Mouse (Mus musculus): ENCODE results near the gene Nutm1. TPM values are rescaled to one million over a fixed set of nuclear protein-coding genes. Genes with fewer than 3 reads are reported as not detected.

Gene Nutm1
- polyA plus RNA-seq, 1 experiment from 2014 or later, result not detected

DNA sequence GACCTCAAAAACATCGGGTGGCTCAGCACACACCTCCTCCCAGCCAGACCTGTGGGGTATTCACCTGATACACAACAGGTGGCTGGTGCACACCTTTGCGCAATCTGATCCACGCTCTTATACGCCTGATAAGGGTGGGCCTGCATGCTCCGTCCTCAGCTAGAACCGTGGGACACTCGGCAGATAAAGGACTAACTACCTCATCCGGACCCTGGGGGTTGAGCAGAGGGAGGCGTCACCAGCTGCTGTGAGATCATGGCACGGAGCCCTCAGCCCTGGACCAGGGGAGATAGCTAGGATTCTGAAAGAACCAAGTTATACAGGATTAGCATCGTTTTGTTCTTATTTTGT lies 7.1 kb upstream of the Nutm1 start, which contains the start of gene Gm21985:
TSS of gene Gm21985 (plus strand) at position 73 of the 351 bp plus-strand sequence.
- Histone ChIP-seq H3K27me3 (ENCODE audit: control insufficient read depth, insufficient read depth, low read length) (no peaks in the 10 kb centered on the region), H3K9me3 (ENCODE audit: control insufficient read depth, low read depth, low read length) (no peaks in the 10 kb centered on the region), H3K4me3 (ENCODE audit: low read depth, low read length) (peak within 1 kb of the TSS; percentile 65), H3K9ac (replicated peaks; ENCODE audit: low read depth, low read length) (peak within 1 kb of the TSS; percentile 56), H3K4me1 (ENCODE audit: control insufficient read depth, insufficient read depth, low read length) (peaks cover 12% of the 10 kb centered on the region), H3K4me2 (replicated peaks; ENCODE audit: low read depth, low read length) (peak within 1 kb of the TSS; percentile 74), H3K27ac (ENCODE audit: low read length) (peak within 1 kb of the TSS; percentile 85), H3K36me3 (ENCODE audit: control insufficient read depth, insufficient read depth, low read length) (no peaks in the 10 kb centered on the region)
- WGBS, result under 1% methylated on average over 11 of the region's 11 CpGs
- ATAC-seq (ENCODE audit: insufficient number of reproducible peaks, insufficient read depth, low FRiP score, low read depth), result peak; percentile 12; the same call in 1 of the 2 replicates

DNA sequence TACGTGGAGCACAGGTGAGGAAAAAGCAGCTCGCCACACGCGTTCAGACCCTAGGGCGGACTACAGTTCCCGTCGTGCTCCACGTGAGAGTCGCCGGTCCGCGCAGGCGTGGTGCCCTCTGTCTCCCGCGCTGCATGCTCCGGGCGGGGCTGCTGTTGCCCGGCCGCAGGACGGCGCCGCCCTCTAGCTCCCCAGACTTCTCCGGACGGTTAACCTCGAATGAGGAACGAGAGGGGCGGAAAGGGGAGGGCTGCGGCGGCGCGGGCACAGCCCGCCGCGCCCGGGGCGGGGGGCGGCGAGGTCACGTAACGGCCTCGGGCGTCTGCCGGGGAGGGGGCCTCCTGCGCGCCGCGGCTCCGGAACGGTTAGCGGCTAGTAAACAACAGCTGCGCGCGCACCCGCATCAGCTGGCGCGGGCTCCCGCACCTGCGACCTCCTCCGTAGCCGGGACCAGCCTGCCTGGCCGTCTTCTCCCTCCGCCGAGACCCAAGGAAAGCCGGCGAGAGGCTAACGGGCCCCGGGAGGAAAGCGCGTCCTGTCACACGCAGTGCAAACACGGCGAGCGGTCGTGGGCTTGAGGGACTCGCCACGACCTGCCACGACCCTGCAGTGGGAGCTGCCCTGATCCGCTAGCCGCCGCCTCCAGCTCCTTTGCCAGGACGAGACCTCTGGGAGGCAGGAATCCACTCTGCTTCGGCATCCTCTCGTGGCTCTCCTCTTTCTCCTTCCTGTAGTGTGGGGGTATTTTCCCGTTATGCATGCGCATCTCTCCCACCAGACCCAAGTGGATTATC lies 6.6 kb upstream of the Nutm1 start, which contains the start of gene Slc12a6:
TSS of gene Slc12a6 (plus strand) at position 378 of the 794 bp plus-strand sequence.
- Histone ChIP-seq H3K27ac (ENCODE audit: low read length) (peak within 1 kb of the TSS; percentile 85), H3K9me3 (ENCODE audit: control insufficient read depth, low read depth, low read length) (no peaks in the 10 kb centered on the region), H3K36me3 (ENCODE audit: control insufficient read depth, insufficient read depth, low read length) (no peaks in the 10 kb centered on the region), H3K27me3 (ENCODE audit: control insufficient read depth, insufficient read depth, low read length) (no peaks in the 10 kb centered on the region), H3K9ac (replicated peaks; ENCODE audit: low read depth, low read length) (peak within 1 kb of the TSS; percentile 56), H3K4me3 (ENCODE audit: low read depth, low read length) (peak within 1 kb of the TSS; percentile 65), H3K4me2 (replicated peaks; ENCODE audit: low read depth, low read length) (peak within 1 kb of the TSS; percentile 74), H3K4me1 (ENCODE audit: control insufficient read depth, insufficient read depth, low read length) (peaks cover 12% of the 10 kb centered on the region)
- WGBS, result under 1% methylated on average over 85 of the region's 85 CpGs
- ATAC-seq (ENCODE audit: insufficient number of reproducible peaks, insufficient read depth, low FRiP score, low read depth), result peak; percentile 96

DNA sequence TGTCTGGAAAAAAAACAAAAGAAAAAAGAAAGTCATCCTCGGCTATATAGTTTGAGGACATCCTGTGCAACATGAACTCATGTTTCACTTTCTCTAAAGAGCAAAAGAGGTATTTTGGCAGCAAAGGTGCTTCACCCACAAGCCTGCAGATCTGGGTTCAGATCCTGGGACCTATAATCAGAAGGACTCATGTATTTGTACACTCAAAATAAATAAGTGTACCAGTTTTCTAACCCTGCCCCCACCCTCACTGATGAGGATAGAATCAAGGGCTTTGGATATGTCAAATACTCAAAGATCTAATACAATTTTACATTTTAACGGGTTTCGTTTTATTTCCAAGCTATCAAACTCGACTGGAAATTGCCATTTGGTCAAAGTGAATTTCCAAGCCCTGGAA lies 5.3 kb upstream of the Nutm1 start:
- Histone ChIP-seq H3K4me3 (ENCODE audit: low read depth, low read length) (no peak overlapping the region), H3K36me3 (ENCODE audit: control insufficient read depth, insufficient read depth, low read length) (no peaks in the 10 kb centered on the region), H3K27ac (ENCODE audit: low read length) (no peak overlapping the region), H3K9me3 (ENCODE audit: control insufficient read depth, low read depth, low read length) (no peaks in the 10 kb centered on the region), H3K4me1 (ENCODE audit: control insufficient read depth, insufficient read depth, low read length) (peaks cover 12% of the 10 kb centered on the region), H3K27me3 (ENCODE audit: control insufficient read depth, insufficient read depth, low read length) (no peaks in the 10 kb centered on the region), H3K9ac (replicated peaks; ENCODE audit: low read depth, low read length) (no peak overlapping the region), H3K4me2 (replicated peaks; ENCODE audit: low read depth, low read length) (no peak overlapping the region)
- 76% methylated on average over 4 of the region's 4 CpGs for WGBS
- ATAC-seq (ENCODE audit: insufficient number of reproducible peaks, insufficient read depth, low FRiP score, low read depth), result no peak

DNA sequence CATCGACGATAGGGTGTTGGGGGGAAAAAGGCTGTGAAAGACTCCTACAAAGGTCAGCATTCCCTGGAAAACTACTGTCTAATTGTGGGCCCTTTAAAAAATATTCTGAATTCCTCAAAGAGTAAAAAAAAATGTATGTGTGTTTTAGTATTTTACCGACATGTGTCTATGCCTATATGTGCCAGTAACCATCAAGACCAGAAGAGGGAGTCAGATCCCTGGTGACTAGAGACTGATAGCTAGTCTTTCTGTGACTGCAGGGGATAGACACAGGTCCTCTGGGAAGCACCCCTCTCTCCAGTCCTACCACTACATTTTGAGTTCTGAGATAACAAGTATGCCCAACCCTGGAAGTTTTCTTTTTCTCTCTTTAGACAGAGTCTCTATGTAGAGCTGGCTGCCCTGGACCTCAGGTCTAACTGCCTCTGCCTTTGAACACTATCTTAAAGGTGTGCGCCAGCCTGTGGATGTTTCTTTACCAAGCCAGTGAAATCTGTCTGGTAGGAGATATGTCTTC lies 3.7 kb upstream of the Nutm1 start:
- no peaks in the 10 kb centered on the region for H3K9me3 ChIP-seq (ENCODE audit: control insufficient read depth, low read depth, low read length)
- no peak for ATAC-seq (ENCODE audit: insufficient number of reproducible peaks, insufficient read depth, low FRiP score, low read depth)
- H3K4me1 ChIP-seq (ENCODE audit: control insufficient read depth, insufficient read depth, low read length), result peaks cover 12% of the 10 kb centered on the region
- H3K36me3 ChIP-seq (ENCODE audit: control insufficient read depth, insufficient read depth, low read length), result no peaks in the 10 kb centered on the region
- peak overlapping the region; percentile 64 for H3K4me3 ChIP-seq (ENCODE audit: low read depth, low read length)
- H3K27me3 ChIP-seq (ENCODE audit: control insufficient read depth, insufficient read depth, low read length), result no peaks in the 10 kb centered on the region
- peak overlapping the region; percentile 64 for H3K4me2 ChIP-seq (replicated peaks; ENCODE audit: low read depth, low read length)
- WGBS, result 33% methylated on average over 4 of the region's 4 CpGs
- H3K27ac ChIP-seq (ENCODE audit: low read length), result no peak overlapping the region
- no peak overlapping the region for H3K9ac ChIP-seq (replicated peaks; ENCODE audit: low read depth, low read length)

DNA sequence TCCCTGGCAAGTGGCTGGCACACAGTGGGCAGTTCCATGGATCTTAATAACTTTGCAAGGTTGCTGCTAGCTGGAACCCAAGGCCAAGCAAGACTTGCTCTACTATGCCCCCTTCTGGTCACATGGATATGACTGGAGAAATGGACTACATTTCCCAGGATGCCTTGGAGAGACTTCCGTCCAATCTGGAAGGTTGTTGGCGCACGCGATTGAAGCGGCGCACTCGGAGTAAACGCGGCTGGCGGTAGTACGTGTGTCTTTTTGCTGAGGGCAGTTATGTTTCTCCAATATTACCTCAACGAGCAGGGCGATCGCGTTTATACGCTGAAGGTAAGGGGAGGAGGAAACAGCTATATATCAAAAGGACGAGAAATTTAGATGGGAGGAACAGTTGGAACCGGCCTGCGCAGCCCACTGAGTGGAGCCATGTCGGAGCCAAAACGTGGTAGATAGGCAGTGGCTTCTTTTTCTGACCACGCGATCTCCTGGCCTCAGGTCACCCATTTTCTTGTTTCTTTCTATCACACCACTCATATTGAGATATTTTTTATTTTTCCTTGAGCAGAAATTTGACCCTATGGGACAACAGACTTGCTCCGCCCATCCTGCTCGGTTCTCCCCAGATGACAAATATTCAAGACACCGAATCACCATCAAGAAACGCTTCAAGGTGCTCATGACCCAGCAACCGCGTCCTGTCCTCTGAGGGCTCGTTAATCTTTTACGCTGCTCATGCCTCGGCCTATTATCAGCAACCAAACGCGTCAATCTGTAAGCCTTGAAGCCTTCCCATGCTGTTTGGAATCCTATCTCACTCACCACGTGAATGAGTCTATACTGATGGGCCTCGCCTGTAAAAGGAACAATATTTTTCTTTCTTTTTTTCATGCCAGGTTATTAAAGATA lies 2.9 kb upstream of the Nutm1 start, which contains the start of gene Nop10:
TSS of gene Nop10 (plus strand) at position 179 of the 906 bp plus-strand sequence.
- no peaks in the 10 kb centered on the region for H3K36me3 ChIP-seq (ENCODE audit: control insufficient read depth, insufficient read depth, low read length)
- no peaks in the 10 kb centered on the region for H3K9me3 ChIP-seq (ENCODE audit: control insufficient read depth, low read depth, low read length)
- under 1% methylated on average over 36 of the region's 36 CpGs for WGBS
- H3K27ac ChIP-seq (ENCODE audit: low read length), result peak within 1 kb of the TSS; percentile 55; the same call in 1 of the 2 replicates
- peak within 1 kb of the TSS; percentile 64 for H3K4me3 ChIP-seq (ENCODE audit: low read depth, low read length)
- H3K9ac ChIP-seq (replicated peaks; ENCODE audit: low read depth, low read length), result peak within 1 kb of the TSS; percentile 33
- no peaks in the 10 kb centered on the region for H3K27me3 ChIP-seq (ENCODE audit: control insufficient read depth, insufficient read depth, low read length)
- ATAC-seq (ENCODE audit: insufficient number of reproducible peaks, insufficient read depth, low FRiP score, low read depth), result peak; percentile 51
- peaks cover 10% of the 10 kb centered on the region for H3K4me1 ChIP-seq (ENCODE audit: control insufficient read depth, insufficient read depth, low read length)
- peak within 1 kb of the TSS; percentile 64 for H3K4me2 ChIP-seq (replicated peaks; ENCODE audit: low read depth, low read length)

DNA sequence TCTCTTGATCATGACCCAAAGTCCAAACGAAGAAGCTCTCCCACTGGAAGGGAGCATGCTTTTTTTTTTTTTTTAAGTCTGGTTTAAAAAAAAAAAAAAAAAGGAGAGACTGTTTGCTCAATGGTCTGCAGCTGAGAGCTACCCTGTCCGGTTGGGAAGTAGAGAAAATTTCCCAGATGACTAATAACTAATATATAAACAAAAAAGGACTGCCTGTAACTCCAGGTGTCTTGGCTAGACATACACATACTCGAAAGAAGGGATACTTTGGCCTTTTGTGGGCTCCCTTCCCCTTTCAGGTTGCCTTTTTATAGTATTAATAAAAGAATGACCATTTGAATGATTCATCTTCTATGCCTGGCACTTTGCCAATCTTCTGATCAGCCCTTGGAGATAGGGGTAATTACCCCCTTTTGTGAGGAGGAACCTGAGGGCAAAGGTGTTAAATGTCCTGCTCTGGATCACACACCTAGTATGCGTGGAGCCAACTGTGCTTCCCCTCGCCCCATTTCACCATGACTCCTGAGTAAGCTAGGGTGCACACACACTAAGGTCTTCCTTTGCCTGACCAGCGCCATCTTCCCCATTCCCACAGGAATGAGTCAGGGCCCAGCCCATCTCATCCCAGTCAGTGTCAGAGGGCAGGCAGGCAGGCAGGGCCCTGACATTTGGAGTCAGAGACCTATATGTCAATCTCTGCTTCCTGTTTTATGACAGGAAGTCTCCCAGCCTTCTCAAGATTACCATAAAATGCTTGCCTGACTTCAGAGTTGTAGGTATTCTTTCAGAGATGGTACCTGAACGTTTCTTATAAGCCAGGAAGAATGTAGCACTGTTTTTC lies 4.2 kb downstream of the Nutm1 start:
- H3K9ac ChIP-seq (replicated peaks; ENCODE audit: low read depth, low read length), result no peak overlapping the region
- no peak overlapping the region for H3K27ac ChIP-seq (ENCODE audit: low read length)
- H3K27me3 ChIP-seq (ENCODE audit: control insufficient read depth, insufficient read depth, low read length), result no peaks in the 10 kb centered on the region
- no peaks in the 10 kb centered on the region for H3K4me1 ChIP-seq (ENCODE audit: control insufficient read depth, insufficient read depth, low read length)
- no peak overlapping the region for H3K4me2 ChIP-seq (replicated peaks; ENCODE audit: low read depth, low read length)
- 0 out of 2 replicates have a peak, but pooled peaks have one; percentile 15 for ATAC-seq (ENCODE audit: insufficient number of reproducible peaks, insufficient read depth, low FRiP score, low read depth)
- no peak overlapping the region for H3K4me3 ChIP-seq (ENCODE audit: low read depth, low read length)
- WGBS, result 50% methylated on average over 7 of the region's 7 CpGs
- H3K36me3 ChIP-seq (ENCODE audit: control insufficient read depth, insufficient read depth, low read length), result no peaks in the 10 kb centered on the region
- H3K9me3 ChIP-seq (ENCODE audit: control insufficient read depth, low read depth, low read length), result no peaks in the 10 kb centered on the region

DNA sequence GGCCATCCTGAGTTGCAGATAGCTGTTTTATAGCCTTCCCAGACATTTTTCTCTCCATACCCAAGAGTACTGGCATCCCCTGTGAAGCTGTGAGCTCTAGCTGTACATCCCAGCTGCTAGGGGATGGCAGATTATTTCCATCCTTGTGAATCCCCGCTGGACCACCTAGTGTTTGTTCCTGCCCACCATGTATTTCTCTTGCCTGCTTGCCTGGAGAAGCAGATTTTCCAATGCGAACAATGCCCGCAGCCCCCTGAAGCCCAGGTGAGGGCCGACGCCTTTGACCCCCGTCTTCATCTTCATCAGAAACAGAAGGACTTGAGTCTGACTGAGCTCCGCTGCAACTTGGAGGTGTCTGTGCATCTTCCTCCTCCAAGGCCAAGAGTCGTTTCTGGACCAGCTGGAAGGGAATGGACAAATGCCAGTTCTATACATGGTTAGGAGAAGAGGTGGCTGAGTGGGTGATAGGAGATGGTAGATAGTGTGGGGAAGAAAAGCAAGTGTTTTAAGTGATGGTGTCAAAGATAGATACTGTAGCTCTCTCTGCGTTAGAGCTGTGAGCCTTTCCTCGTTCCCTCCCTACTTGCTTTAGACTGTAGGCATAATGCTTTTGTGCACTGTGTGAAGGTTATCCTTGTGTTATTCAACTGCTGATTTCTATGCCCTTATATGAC lies 9.2 kb downstream of the Nutm1 start:
- H3K4me3 ChIP-seq (ENCODE audit: low read depth, low read length), result no peak overlapping the region
- no peak overlapping the region for H3K9ac ChIP-seq (replicated peaks; ENCODE audit: low read depth, low read length)
- H3K27ac ChIP-seq (ENCODE audit: low read length), result no peak overlapping the region
- no peaks in the 10 kb centered on the region for H3K9me3 ChIP-seq (ENCODE audit: control insufficient read depth, low read depth, low read length)
- no peak for ATAC-seq (ENCODE audit: insufficient number of reproducible peaks, insufficient read depth, low FRiP score, low read depth)
- peaks cover 5% of the 10 kb centered on the region; the same call in 1 of the 2 replicates for H3K36me3 ChIP-seq (ENCODE audit: control insufficient read depth, insufficient read depth, low read length)
- H3K4me1 ChIP-seq (ENCODE audit: control insufficient read depth, insufficient read depth, low read length), result no peaks in the 10 kb centered on the region
- 93% methylated on average over 10 of the region's 10 CpGs for WGBS
- H3K27me3 ChIP-seq (ENCODE audit: control insufficient read depth, insufficient read depth, low read length), result no peaks in the 10 kb centered on the region
- H3K4me2 ChIP-seq (replicated peaks; ENCODE audit: low read depth, low read length), result no peak overlapping the region
